9 mouse cellular contexts compared by ENCODE assay signal in genomic region chr8:88668400-88669086, GRCm38 (mm10). TPM values are rescaled to one million over a fixed set of nuclear protein-coding genes. Genes with fewer than 3 reads are reported as not detected.
A peak's percentile ranks its signal among the peaks of the same experiment; 100 is the strongest.
DNase-seq lines count a peak whose midpoint lies in the region; ATAC-seq lines count a peak whose summit lies in the region.
"Had no signal": no experiment of that assay in that cellular context is flagged by ENCODE, and none has a peak within 500 bp of the region (broad histone marks: within the 10 kb centered on the region; RNA-seq: fewer than 3 reads in every experiment).

No protein-coding gene starts in this region.

- no peaks in the 10 kb centered on the region for H3K27me3 ChIP-seq in neural tube, embryonic 12.5 days (replicated peaks)
- no peaks in the 10 kb centered on the region for H3K27me3 ChIP-seq in midbrain, embryonic 15.5 days (replicated peaks)

- H3K4me2 ChIP-seq in neural tube, embryonic 12.5 days (replicated peaks) = no peak overlapping the region
- peak overlapping the region; percentile 5; the same call in 1 of the 2 replicates for H3K4me2 ChIP-seq in midbrain, embryonic 15.5 days

- H3K27ac ChIP-seq in neural tube, embryonic 12.5 days = no peak overlapping the region
- peak overlapping the region; percentile 79 for H3K27ac ChIP-seq in midbrain, embryonic 15.5 days

- H3K36me3 ChIP-seq in neural tube, embryonic 12.5 days = no peaks in the 10 kb centered on the region
- H3K36me3 ChIP-seq in midbrain, embryonic 15.5 days (replicated peaks) = no peaks in the 10 kb centered on the region

- ATAC-seq in neural tube, embryonic 12.5 days (ENCODE audit: low FRiP score, low read depth) = 0 out of 2 replicates have a peak, but pooled peaks have one; percentile 25
- ATAC-seq in midbrain, embryonic 15.5 days (replicated peaks) = peak; percentile 91

- 73% methylated on average over 12 of the region's 14 CpGs for WGBS in neural tube, embryonic 12.5 days
- 31% methylated on average over 13 of the region's 14 CpGs for WGBS in midbrain, embryonic 15.5 days

- H3K9ac ChIP-seq in neural tube, embryonic 12.5 days = no peak overlapping the region
- H3K9ac ChIP-seq in midbrain, embryonic 15.5 days = no peak overlapping the region

- H3K4me3 ChIP-seq in neural tube, embryonic 12.5 days = no peak overlapping the region
- no peak overlapping the region for H3K4me3 ChIP-seq in midbrain, embryonic 15.5 days

- peaks cover 6% of the 10 kb centered on the region; the same call in 1 of the 2 replicates for H3K4me1 ChIP-seq in neural tube, embryonic 12.5 days
- H3K4me1 ChIP-seq in midbrain, embryonic 15.5 days = peaks cover 24% of the 10 kb centered on the region

- no peaks in the 10 kb centered on the region for H3K9me3 ChIP-seq in neural tube, embryonic 12.5 days
- no peaks in the 10 kb centered on the region for H3K9me3 ChIP-seq in midbrain, embryonic 15.5 days

- DNase-seq in adrenal gland, postnatal 14 days = peak; percentile 16
- DNase-seq in adrenal gland, adult 8-10 months = no peak
- no peak for DNase-seq in neural tube, embryonic 10.5 days (ENCODE audit: extremely low spot score, low spot score)
- DNase-seq in induced T-regulatory cell, adult 2 months (ENCODE audit: low read depth) = peak; percentile 81
- peak; percentile 83 for DNase-seq in telencephalon, adult 2 months (ENCODE audit: low read depth, low spot score)
- no peak for DNase-seq in ovary, adult 18-20 months (ENCODE audit: low spot score)

RNA-seq across cellular contexts. Expression of gene Nod2, which starts 21.4 kb away (rescaled TPM):
- total RNA-seq in adrenal gland, postnatal 14 days (2021) = 0.64 and 0.78 TPM in 2 replicates
- total RNA-seq in adrenal gland, adult 8-10 months (2022) = 1 to 10 TPM; 1.0 to 2.1 (median 1.4) TPM
- polyA plus RNA-seq in neural tube, embryonic 12.5 days (2016; fragmentation: Nextera tagmentation; extraction: Ambion mirVana) = 0.11 and 0.16 TPM in 2 replicates
- polyA plus RNA-seq in midbrain, embryonic 15.5 days (2015; fragmentation: Nextera tagmentation; extraction: Ambion mirVana) = 0.15 and 0.18 TPM in 2 replicates
- polyA plus RNA-seq: heart, embryonic 14.5 days had no signal

RNA-seq across cellular contexts. Expression of gene Cyld, which starts 28.3 kb away (rescaled TPM):
- 36.6 and 39.8 TPM in 2 replicates for total RNA-seq in adrenal gland, postnatal 14 days (2021)
- total RNA-seq in adrenal gland, adult 8-10 months (2022) = 10 to 100 TPM; 60.8 to 90.1 (median 80.9) TPM
- polyA plus RNA-seq in neural tube, embryonic 12.5 days (2016; fragmentation: Nextera tagmentation; extraction: Ambion mirVana) = 15.8 and 18.6 TPM in 2 replicates
- polyA plus RNA-seq in midbrain, embryonic 15.5 days (2015; fragmentation: Nextera tagmentation; extraction: Ambion mirVana) = 18.1 and 19.8 TPM in 2 replicates

RNA-seq across cellular contexts. Expression of gene Snx20, which starts 32.6 kb away (rescaled TPM):
- 1.0 and 5.4 TPM in 2 replicates for total RNA-seq in adrenal gland, postnatal 14 days (2021)
- total RNA-seq in adrenal gland, adult 8-10 months (2022) = 1 to 10 TPM; 1.2 to 3.0 (median 2.4) TPM
- 0.83 and 1.3 TPM in 2 replicates for polyA plus RNA-seq in neural tube, embryonic 12.5 days (2016; fragmentation: Nextera tagmentation; extraction: Ambion mirVana)
- 1.1 and 1.8 TPM in 2 replicates for polyA plus RNA-seq in midbrain, embryonic 15.5 days (2015; fragmentation: Nextera tagmentation; extraction: Ambion mirVana)

Comparison
In these comparisons a context has a peak if more than half of its experiments do, and no peak if none do; other contexts are left out.
1. DNase-seq: peak in adrenal gland, postnatal 14 days (single experiment), induced T-regulatory cell, adult 2 months (single experiment) and telencephalon, adult 2 months (single experiment); none in adrenal gland, adult 8-10 months (single experiment), neural tube, embryonic 10.5 days (single experiment) and ovary, adult 18-20 months (single experiment).